Mouse (Mus musculus) liver, embryonic 14.5 days (tissue): ENCODE data around the gene Pcgf6. TPM values are rescaled to one million over a fixed set of nuclear protein-coding genes. Genes with fewer than 3 reads are reported as not detected.

Experiments used
- ATAC-seq: fragments of 200-750 bp; cut with Nextera tagmentation; 2 replicates; pipeline ENCODE4 v1.8.0; 2017; ENCODE audit warnings: moderate number of reproducible peaks, mild to moderate bottlenecking, moderate library complexity; ENCODE audit not compliant: insufficient read depth
- DNase-seq, 3 experiments: peaks; one replicate each; pipeline ENCODE4 v3.0.0-alpha.2; 2012 to 2013; ENCODE audit warnings: low read depth in 3 of 3, low spot score in 3 of 3
- H3K27ac ChIP-seq: fragments of 300-500 bp; sonication (generic); 2 replicates; pipeline ENCODE4 v1.5.1; 2014; ENCODE audit warnings: moderate library complexity, mild to moderate bottlenecking, control low read depth, inconsistent platforms
- H3K27me3 ChIP-seq: fragments of 300-500 bp; sonication (generic); 2 replicates; pipeline ENCODE4 v1.6.1; 2014; ENCODE audit warnings: mild to moderate bottlenecking, low read length, moderate library complexity; ENCODE audit not compliant: control insufficient read depth, insufficient read depth
- H3K36me3 ChIP-seq: fragments of 300-500 bp; sonication (generic); replicated peaks from 2 replicates; pipeline ENCODE4 v1.6.1; 2014; ENCODE audit warnings: low read depth; ENCODE audit not compliant: control insufficient read depth, insufficient read depth
- H3K4me1 ChIP-seq, 2 experiments: fragments of 200-500 bp in 1 of 2; fragments of 300-500 bp in 1 of 2; sonication (generic) in 1 of 2; replicated peaks; 2 replicates each; pipeline ENCODE4 v1.6.1; 2012 to 2014; ENCODE audit warnings: antibody characterized with exemption in 1 of 2, inconsistent platforms in 1 of 2, low read length in 1 of 2; ENCODE audit not compliant: control insufficient read depth in 2 of 2, insufficient read depth in 2 of 2
- H3K4me2 ChIP-seq: fragments of 300-500 bp; sonication (generic); 2 replicates; pipeline ENCODE4 v1.6.1; 2014; ENCODE audit warnings: low read depth, mild to moderate bottlenecking, control low read depth, moderate library complexity
- H3K4me3 ChIP-seq, 2 experiments: fragments of 200-500 bp in 1 of 2; fragments of 300-500 bp in 1 of 2; sonication (generic) in 1 of 2; 2 replicates each; pipeline ENCODE4 v1.5.1; 2012 to 2014; ENCODE audit warnings: low read depth in 2 of 2, low read length in 2 of 2, mild to moderate bottlenecking in 2 of 2, control low read depth in 1 of 2, inconsistent platforms in 1 of 2, moderate library complexity in 1 of 2; ENCODE audit not compliant: insufficient read depth in 1 of 2
- H3K9ac ChIP-seq: fragments of 300-500 bp; sonication (generic); replicated peaks from 2 replicates; pipeline ENCODE4 v1.6.1; 2014; ENCODE audit warnings: mild to moderate bottlenecking, control low read depth, moderate library complexity
- H3K9me3 ChIP-seq: fragments of 300-500 bp; sonication (generic); 2 replicates; pipeline ENCODE4 v1.6.1; 2016; ENCODE audit warnings: low read length, mixed read lengths; ENCODE audit not compliant: control insufficient read depth
- CTCF ChIP-seq: IDR thresholded peaks from 2 replicates; pipeline ENCODE4 v1.5.1; 2016; ENCODE audit warnings: antibody characterized with exemption, low read depth, control low read depth
- EP300 ChIP-seq: IDR thresholded peaks from 2 replicates; pipeline ENCODE4 v1.6.1; 2016; ENCODE audit warnings: antibody characterized with exemption, low read depth
- WGBS: fragments of 180-500 bp; shearing (Covaris S2); extraction: QIAGEN DNeasy Blood & Tissue Kit; methylation state at CpG from one replicate; pipeline ENCODE4 v1.1.7; 2014; ENCODE audit not compliant: insufficient replicate concordance; 5-methylcytosine and 5-hydroxymethylcytosine counted together
- polyA plus RNA-seq, 2 experiments: library from polyadenylated mRNA; depleted of rRNA in 1 of 2; stranded (reverse) in 1 of 2; unstranded in 1 of 2; fragments of >200 nt; fragmentation: Nextera tagmentation in 1 of 2; extraction: Ambion mirVana in 1 of 2; gene quantifications; 2 replicates each; pipeline versions ENCODE4 v1.2.1 to v1.2.3; 2012 to 2014

Pcgf6 gene
- polyA plus RNA-seq, 2 experiments, result 7.5 to 10.4 TPM

GRCm38 (mm10) chr19:46983966-46984380 is 66.7 kb downstream of the Pcgf6 start:
- Histone ChIP-seq H3K4me2 (peak overlapping the region; percentile 49), H3K9ac (peak overlapping the region; percentile 47), H3K27ac (peak overlapping the region; percentile 76), H3K27me3 (no peaks in the 10 kb centered on the region), H3K4me1 (peaks cover 32 to 60% of the 10 kb centered on the region in 2 experiments), H3K9me3 (no peaks in the 10 kb centered on the region), H3K4me3 (peak overlapping the region; percentile 11 to 24; a peak in 3 of 4 replicates), H3K36me3 (no peaks in the 10 kb centered on the region)
- ATAC-seq (peak; percentile 53), DNase-seq (peak in 2 of 3 experiments; percentile 56 to 57)
- TF ChIP-seq CTCF (no peak), EP300 (peak; percentile 74)
- WGBS, result 10% methylated on average over 11 of the region's 11 CpGs

Other genes with a start within 250 kb of the Pcgf6 start
- 0.02 and 0.36 TPM in 2 replicates for gene Ina, start 36.2 kb downstream of the Pcgf6 start, polyA plus RNA-seq (2012; rRNA removed)
- gene Ina, start 36.2 kb downstream of the Pcgf6 start, polyA plus RNA-seq (2014; fragmentation: Nextera tagmentation; extraction: Ambion mirVana), result 0.09 TPM in 1 of 2 replicates, not detected in the other
- 10.7 and 14.9 TPM in 2 replicates for gene Nt5c2, start 35.8 kb downstream of the Pcgf6 start, polyA plus RNA-seq (2012; rRNA removed)
- 45.0 and 52.3 TPM in 2 replicates for gene Nt5c2, start 35.8 kb downstream of the Pcgf6 start, polyA plus RNA-seq (2014; fragmentation: Nextera tagmentation; extraction: Ambion mirVana)
- gene Taf5, start 16.8 kb upstream of the Pcgf6 start, polyA plus RNA-seq (2012; rRNA removed), result 3.1 and 4.7 TPM in 2 replicates
- 5.3 and 6.0 TPM in 2 replicates for gene Taf5, start 16.8 kb upstream of the Pcgf6 start, polyA plus RNA-seq (2014; fragmentation: Nextera tagmentation; extraction: Ambion mirVana)
- gene Usmg5, start 39.7 kb upstream of the Pcgf6 start, polyA plus RNA-seq (2012; rRNA removed), result 351 and 427 TPM in 2 replicates
- 916 and 969 TPM in 2 replicates for gene Usmg5, start 39.7 kb upstream of the Pcgf6 start, polyA plus RNA-seq (2014; fragmentation: Nextera tagmentation; extraction: Ambion mirVana)
- gene Pdcd11, start 39.9 kb upstream of the Pcgf6 start, polyA plus RNA-seq (2012; rRNA removed), result 5.2 and 8.0 TPM in 2 replicates
- gene Pdcd11, start 39.9 kb upstream of the Pcgf6 start, polyA plus RNA-seq (2014; fragmentation: Nextera tagmentation; extraction: Ambion mirVana), result 3.5 and 4.5 TPM in 2 replicates
- 1.4 and 1.5 TPM in 2 replicates for gene Calhm2, start 87.4 kb upstream of the Pcgf6 start, polyA plus RNA-seq (2012; rRNA removed)
- gene Calhm2, start 87.4 kb upstream of the Pcgf6 start, polyA plus RNA-seq (2014; fragmentation: Nextera tagmentation; extraction: Ambion mirVana), result 0.29 and 0.48 TPM in 2 replicates
- not detected in 2 replicates for gene Calhm1, start 93.3 kb upstream of the Pcgf6 start, polyA plus RNA-seq (2012; rRNA removed)
- not detected in 2 replicates for gene Calhm1, start 93.3 kb upstream of the Pcgf6 start, polyA plus RNA-seq (2014; fragmentation: Nextera tagmentation; extraction: Ambion mirVana)
- gene Calhm3, start 106.9 kb upstream of the Pcgf6 start, polyA plus RNA-seq (2012; rRNA removed), result not detected in 2 replicates
- gene Calhm3, start 106.9 kb upstream of the Pcgf6 start, polyA plus RNA-seq (2014; fragmentation: Nextera tagmentation; extraction: Ambion mirVana), result not detected in 2 replicates
- 0.70 and 0.79 TPM in 2 replicates for gene Neurl1a, start 127.9 kb upstream of the Pcgf6 start, polyA plus RNA-seq (2012; rRNA removed)
- gene Neurl1a, start 127.9 kb upstream of the Pcgf6 start, polyA plus RNA-seq (2014; fragmentation: Nextera tagmentation; extraction: Ambion mirVana), result 0.53 and 0.82 TPM in 2 replicates